Mouse (Mus musculus) limb, embryonic 10.5 days (tissue): ENCODE data around the gene Tmem215. TPM values are rescaled to one million over a fixed set of nuclear protein-coding genes. Genes with fewer than 3 reads are reported as not detected.

Experiments used
- DNase-seq: peaks from one replicate; pipeline ENCODE4 v3.0.0-alpha.2; 2017; ENCODE audit warnings: low spot score
- H3K27ac ChIP-seq: fragments of 300-500 bp; sonication (generic); 2 replicates; pipeline ENCODE4 v1.5.1; 2016; ENCODE audit warnings: mild to moderate bottlenecking
- H3K27me3 ChIP-seq: fragments of 300-500 bp; sonication (generic); 2 replicates; pipeline ENCODE4 v1.6.1; 2016; ENCODE audit warnings: low read depth, mild to moderate bottlenecking; ENCODE audit not compliant: poor library complexity, severe bottlenecking
- H3K36me3 ChIP-seq: fragments of 300-500 bp; sonication (generic); 2 replicates; pipeline ENCODE4 v1.6.1; 2016; ENCODE audit warnings: mild to moderate bottlenecking, moderate library complexity
- H3K4me1 ChIP-seq: fragments of 300-500 bp; sonication (generic); 2 replicates; pipeline ENCODE4 v1.6.1; 2016
- H3K4me3 ChIP-seq: fragments of 300-500 bp; sonication (generic); 2 replicates; pipeline ENCODE4 v1.5.1; 2016; ENCODE audit warnings: mild to moderate bottlenecking, moderate library complexity
- H3K9me3 ChIP-seq: fragments of 300-500 bp; sonication (generic); replicated peaks from 2 replicates; pipeline ENCODE4 v1.6.1; 2016; ENCODE audit warnings: mild to moderate bottlenecking
- WGBS: fragments of 180-500 bp; shearing (Covaris S2); methylation state at CpG from one replicate; pipeline ENCODE4 v1.1.7; 2016; 5-methylcytosine and 5-hydroxymethylcytosine counted together
- polyA plus RNA-seq: library from polyadenylated mRNA; unstranded; fragments of >200 nt; fragmentation: Nextera tagmentation; extraction: Ambion mirVana; gene quantifications from 2 replicates; pipeline ENCODE4 v1.2.1, GENCODE M21; 2016

Gene Tmem215
- polyA plus RNA-seq: 0.20 and 0.21 TPM in 2 replicates

DNA sequence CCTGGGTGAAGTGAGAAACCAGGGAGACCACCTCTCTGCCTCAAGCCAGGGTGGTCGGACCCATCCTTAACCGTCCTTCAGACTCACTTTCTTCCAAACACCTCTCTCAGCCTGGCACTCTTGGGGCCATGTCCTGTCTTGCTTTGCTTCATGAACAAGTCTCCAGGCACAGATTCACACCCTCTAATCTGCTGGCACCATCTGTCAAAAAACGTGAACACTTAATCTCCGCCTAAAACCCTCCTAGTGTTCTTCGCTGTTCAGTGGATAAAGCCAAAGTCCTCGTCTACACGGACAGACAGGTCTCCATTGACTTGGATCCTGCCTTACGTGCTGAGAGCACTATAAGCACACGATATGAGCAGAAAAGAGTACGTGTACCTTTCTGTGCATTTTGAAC lies at the start of gene Tmem215:
Gene Tmem215, plus strand, starts transcription at position 301 of the 400 bp plus-strand sequence.
- Histone ChIP-seq H3K36me3 (no peaks in the 10 kb centered on the region), H3K9me3 (no peaks in the 10 kb centered on the region), H3K4me1 (peaks cover 13% of the 10 kb centered on the region), H3K27me3 (peaks cover 24% of the 10 kb centered on the region), H3K27ac (peak within 1 kb of the TSS; percentile 75), H3K4me3 (peak within 1 kb of the TSS; percentile 58)
- no peak for DNase-seq
- WGBS: 85% methylated on average over 10 of the region's 10 CpGs

DNA sequence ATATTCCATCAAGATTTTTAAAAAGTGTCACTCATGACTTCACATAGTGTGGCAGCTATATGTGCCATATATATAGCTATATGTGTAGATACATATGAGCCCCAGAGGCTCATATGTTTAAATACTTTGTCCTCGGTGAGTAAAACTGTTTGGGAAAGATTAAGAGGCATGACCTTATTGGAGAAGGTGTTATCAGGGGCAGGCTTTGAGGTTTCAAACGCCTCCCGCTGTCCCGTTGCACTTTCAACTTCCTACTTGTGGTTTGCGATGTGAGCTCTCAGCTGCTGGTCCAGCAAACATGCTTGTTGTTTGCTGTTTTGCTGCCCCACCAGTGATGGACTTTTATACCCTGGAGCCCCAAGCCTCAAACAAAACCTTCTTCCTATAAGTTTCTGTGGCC lies 40.1 kb upstream of the Tmem215 start:
- 86% methylated on average over 5 of the region's 5 CpGs for WGBS
- H3K4me1 ChIP-seq: no peaks in the 10 kb centered on the region
- no peaks in the 10 kb centered on the region for H3K9me3 ChIP-seq
- H3K27me3 ChIP-seq: no peaks in the 10 kb centered on the region
- no peak overlapping the region for H3K4me3 ChIP-seq
- H3K36me3 ChIP-seq: no peaks in the 10 kb centered on the region
- no peak for DNase-seq
- no peak overlapping the region for H3K27ac ChIP-seq

DNA sequence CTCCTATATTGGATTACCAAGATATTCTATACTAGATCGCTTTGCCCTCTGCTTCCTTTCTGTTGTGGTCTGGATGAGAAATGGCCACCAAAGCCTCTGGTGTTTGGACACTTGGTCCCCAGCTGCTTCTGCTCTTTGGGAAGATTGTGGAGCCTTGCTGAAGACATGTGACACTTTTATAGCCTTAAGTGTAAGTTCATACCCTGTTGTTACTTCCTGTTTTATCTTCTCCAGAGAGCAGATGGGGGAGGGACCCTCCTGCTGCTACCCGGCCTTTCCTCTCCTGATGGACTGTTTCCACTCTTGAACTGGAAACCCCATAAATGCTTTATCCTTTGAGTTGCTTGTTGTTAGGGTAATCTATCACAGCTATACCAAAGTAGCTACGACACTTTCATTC lies 38.6 kb upstream of the Tmem215 start:
- DNase-seq: no peak
- WGBS: 51% methylated on average over 3 of the region's 3 CpGs
- Histone ChIP-seq H3K36me3 (no peaks in the 10 kb centered on the region), H3K9me3 (no peaks in the 10 kb centered on the region), H3K27me3 (no peaks in the 10 kb centered on the region), H3K4me3 (no peak overlapping the region), H3K4me1 (no peaks in the 10 kb centered on the region), H3K27ac (no peak overlapping the region)

DNA sequence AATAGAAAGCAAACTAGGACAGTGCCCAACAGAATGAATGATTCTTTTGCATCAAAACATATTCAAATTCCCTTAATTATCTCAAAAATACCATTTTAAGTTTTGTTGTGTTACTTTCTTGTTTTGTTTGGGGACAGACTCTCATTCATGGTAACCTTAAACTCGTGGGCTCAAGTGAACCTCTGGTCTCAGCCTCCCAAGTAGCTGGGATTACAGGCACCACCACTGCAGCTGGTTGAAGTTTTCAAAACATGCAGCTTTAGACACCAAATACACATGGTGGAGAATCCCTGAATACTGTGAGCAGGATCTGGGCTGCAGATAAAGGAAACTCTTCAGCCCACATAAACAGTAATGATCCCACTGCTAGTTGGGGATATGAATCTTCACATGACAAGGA lies 37.6 kb upstream of the Tmem215 start:
- WGBS: 70% methylated on average over 1 of the region's 1 CpGs
- Histone ChIP-seq H3K4me1 (no peaks in the 10 kb centered on the region), H3K27ac (no peak overlapping the region), H3K9me3 (no peaks in the 10 kb centered on the region), H3K27me3 (no peaks in the 10 kb centered on the region), H3K36me3 (no peaks in the 10 kb centered on the region), H3K4me3 (no peak overlapping the region)
- DNase-seq: no peak

DNA sequence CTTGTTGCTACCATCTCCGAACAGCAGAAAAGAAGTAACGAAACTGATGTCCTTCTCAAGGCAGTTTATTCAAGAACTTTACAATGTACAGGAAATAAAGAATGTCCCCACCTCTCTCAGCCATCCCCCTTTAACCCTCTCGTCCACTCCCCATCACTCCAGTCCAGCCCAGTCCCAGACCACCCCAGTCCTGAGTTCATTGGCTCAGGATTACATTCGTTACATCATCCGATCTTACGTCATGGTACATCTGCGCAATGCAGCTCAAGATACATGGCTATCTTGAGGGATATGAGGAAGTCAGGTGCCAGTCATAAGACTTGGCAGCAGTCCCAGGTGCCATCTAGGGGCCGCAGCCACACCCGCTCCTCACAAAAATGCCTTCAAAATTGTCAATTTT lies 28.4 kb upstream of the Tmem215 start:
- Histone ChIP-seq H3K9me3 (no peaks in the 10 kb centered on the region), H3K4me1 (no peaks in the 10 kb centered on the region), H3K27ac (no peak overlapping the region), H3K4me3 (no peak overlapping the region), H3K36me3 (no peaks in the 10 kb centered on the region), H3K27me3 (no peaks in the 10 kb centered on the region)
- no peak for DNase-seq
- 93% methylated on average over 9 of the region's 9 CpGs for WGBS

DNA sequence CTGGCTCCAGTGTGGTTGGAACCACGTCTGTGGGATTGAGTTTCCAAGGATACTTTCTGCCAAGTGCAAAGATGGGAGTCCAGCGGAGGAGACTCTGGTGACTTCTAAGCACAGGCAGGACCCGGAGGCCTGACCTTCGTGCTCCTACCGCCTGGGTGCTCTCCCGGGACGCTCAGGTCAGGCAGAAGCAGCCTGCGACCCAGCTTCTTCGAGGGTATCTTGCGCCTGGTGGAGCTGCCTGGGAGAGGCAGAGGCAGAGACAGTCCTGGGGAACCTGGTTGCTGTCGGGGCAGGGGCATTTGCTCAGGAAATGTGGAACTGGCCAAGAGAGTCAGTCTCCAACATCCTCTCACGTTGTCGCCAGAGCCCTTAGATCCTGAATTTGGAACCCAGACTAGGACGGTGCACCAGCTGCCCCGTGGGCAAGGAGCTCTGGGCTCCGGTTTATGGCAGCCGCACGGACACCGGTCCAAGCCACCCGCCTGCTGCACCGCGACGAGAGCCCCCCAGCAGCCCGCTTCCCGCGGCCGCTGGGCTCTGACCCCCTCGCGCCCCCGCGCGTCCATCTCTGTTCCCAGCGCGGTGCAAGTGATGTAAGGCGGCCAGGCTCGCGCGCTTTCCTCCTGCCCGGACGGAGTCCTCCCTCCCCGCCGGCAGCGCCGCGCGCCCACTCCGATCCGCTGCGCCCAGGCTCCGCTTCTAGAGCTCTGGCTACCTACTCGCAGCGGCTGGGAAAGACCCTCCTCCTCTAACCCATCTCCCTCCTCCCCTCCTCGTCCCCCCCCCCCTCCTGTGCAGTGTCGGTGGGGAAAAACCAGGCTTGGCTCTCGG lies 935 bp downstream of the Tmem215 start:
- H3K27ac ChIP-seq: peak overlapping the region; percentile 75
- 3% methylated on average over 55 of the region's 55 CpGs for WGBS

DNA sequence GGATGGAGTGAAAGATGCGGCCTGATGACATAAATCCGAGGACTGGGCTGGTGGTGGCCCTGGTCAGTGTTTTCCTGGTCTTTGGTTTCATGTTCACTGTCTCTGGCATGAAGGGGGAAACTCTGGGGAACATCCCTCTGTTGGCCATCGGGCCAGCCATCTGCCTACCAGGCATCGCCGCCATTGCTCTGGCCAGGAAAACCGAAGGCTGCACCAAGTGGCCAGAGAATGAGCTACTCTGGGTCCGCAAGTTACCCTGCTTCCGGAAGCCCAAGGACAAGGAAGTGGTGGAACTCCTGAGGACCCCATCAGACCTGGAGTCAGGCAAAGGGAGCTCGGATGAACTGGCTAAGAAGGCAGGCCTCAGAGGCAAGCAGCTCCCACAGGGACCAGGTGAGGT lies 1.9 kb downstream of the Tmem215 start:
- H3K4me1 ChIP-seq: peaks cover 13% of the 10 kb centered on the region
- H3K27me3 ChIP-seq: peaks cover 24% of the 10 kb centered on the region
- H3K4me3 ChIP-seq: no peak overlapping the region
- WGBS: 77% methylated on average over 9 of the region's 9 CpGs
- H3K9me3 ChIP-seq: no peaks in the 10 kb centered on the region
- no peak for DNase-seq
- H3K27ac ChIP-seq: no peak overlapping the region
- H3K36me3 ChIP-seq: no peaks in the 10 kb centered on the region

More for the DNA sequence above, 935 bp downstream of the Tmem215 start:
- peaks cover 24% of the 10 kb centered on the region for H3K27me3 ChIP-seq
- H3K4me1 ChIP-seq: peaks cover 13% of the 10 kb centered on the region
- no peaks in the 10 kb centered on the region for H3K9me3 ChIP-seq
- H3K36me3 ChIP-seq: no peaks in the 10 kb centered on the region
- peak; percentile 79 for DNase-seq
- peak overlapping the region; percentile 58 for H3K4me3 ChIP-seq

DNA sequence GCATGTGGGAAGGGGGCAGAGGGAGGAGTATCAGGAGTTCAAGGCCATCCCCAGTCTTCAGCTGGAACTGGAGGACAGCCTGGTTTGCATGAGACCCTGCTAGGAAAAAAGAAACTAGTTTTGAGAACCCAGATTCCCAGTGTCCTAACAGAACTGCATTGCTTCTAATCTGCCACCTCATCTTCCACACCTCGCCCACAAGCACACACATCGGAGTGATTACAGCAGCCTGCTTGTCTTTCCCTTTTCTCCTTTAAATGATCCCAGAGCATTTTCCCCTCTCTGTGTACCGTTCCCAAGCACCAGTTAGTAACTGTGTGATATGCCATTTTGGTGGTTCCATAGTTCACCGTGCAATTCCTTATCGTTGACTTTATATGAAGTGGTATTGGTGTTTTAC lies 6.0 kb downstream of the Tmem215 start:
- DNase-seq: no peak
- Histone ChIP-seq H3K27ac (no peak overlapping the region), H3K4me1 (peaks cover 5% of the 10 kb centered on the region), H3K36me3 (no peaks in the 10 kb centered on the region), H3K27me3 (peaks cover 12% of the 10 kb centered on the region), H3K9me3 (no peaks in the 10 kb centered on the region), H3K4me3 (no peak overlapping the region)
- WGBS: 91% methylated on average over 5 of the region's 5 CpGs

DNA sequence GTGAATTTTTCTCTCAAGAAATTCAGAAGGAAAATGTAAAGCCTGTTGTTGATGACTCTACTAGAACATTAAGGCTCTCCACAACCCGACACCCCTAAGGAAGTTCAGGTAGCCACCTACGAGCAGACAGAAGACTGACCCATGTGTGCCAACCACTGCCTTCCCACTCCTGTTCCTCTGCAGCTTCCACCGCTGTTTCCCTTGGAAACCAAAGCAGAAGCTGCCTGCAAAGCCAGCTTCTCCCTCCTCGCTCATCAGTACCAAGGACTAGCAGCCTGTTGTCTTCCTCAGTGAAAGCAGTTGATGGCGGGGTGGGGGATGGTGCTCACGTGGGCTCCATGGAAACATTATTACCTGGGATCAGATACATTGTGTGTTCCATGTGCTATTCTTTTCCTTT lies 14.6 kb downstream of the Tmem215 start:
- Histone ChIP-seq H3K36me3 (no peaks in the 10 kb centered on the region), H3K4me3 (no peak overlapping the region), H3K9me3 (no peaks in the 10 kb centered on the region), H3K27me3 (no peaks in the 10 kb centered on the region), H3K4me1 (no peaks in the 10 kb centered on the region), H3K27ac (no peak overlapping the region)
- no peak for DNase-seq
- WGBS: 80% methylated on average over 6 of the region's 6 CpGs

DNA sequence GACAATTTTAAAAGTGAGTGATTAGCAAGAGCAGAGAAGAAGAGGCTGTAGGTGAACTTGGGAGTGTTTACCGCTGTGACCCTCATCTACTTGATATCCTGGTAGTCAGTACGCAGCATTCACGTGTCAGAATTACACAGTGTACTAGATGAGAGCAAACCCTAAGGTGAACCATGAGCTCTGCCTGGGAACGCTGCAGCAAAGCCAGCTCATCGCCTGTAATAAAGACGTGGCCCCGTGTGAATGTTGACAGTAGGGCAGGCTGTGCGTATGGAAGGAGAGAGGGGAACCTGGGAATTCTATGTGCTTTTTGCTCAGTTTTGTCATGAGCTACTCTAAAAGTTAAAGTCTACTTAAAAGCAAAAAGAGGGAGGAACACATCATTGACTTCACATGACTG lies 19.8 kb downstream of the Tmem215 start:
- no peaks in the 10 kb centered on the region for H3K4me1 ChIP-seq
- H3K9me3 ChIP-seq: no peaks in the 10 kb centered on the region
- 87% methylated on average over 8 of the region's 8 CpGs for WGBS
- H3K36me3 ChIP-seq: no peaks in the 10 kb centered on the region
- H3K4me3 ChIP-seq: no peak overlapping the region
- H3K27ac ChIP-seq: no peak overlapping the region
- no peak for DNase-seq
- H3K27me3 ChIP-seq: no peaks in the 10 kb centered on the region

DNA sequence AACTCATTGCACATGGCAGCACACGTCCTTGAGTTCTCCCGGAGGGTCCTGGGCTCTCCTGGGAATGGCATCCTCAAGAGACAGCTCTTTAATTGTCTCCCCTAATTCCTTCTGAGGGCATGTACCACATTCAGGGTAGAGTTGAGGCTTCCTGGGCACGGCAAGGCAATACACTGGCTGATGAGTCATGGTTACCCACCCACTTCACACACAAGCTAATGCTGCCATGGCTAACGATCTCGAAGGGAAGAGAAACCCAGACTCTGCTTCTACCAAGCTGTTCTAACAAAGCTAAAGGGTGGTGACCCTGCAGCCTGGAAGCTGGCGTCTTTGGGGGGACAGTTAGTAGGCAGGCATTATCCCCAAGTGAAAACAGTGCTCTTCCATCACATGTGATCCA lies 24.4 kb downstream of the Tmem215 start:
- WGBS: 86% methylated on average over 6 of the region's 6 CpGs
- Histone ChIP-seq H3K9me3 (no peaks in the 10 kb centered on the region), H3K4me1 (no peaks in the 10 kb centered on the region), H3K27ac (no peak overlapping the region), H3K27me3 (no peaks in the 10 kb centered on the region), H3K4me3 (no peak overlapping the region), H3K36me3 (no peaks in the 10 kb centered on the region)
- no peak for DNase-seq

DNA sequence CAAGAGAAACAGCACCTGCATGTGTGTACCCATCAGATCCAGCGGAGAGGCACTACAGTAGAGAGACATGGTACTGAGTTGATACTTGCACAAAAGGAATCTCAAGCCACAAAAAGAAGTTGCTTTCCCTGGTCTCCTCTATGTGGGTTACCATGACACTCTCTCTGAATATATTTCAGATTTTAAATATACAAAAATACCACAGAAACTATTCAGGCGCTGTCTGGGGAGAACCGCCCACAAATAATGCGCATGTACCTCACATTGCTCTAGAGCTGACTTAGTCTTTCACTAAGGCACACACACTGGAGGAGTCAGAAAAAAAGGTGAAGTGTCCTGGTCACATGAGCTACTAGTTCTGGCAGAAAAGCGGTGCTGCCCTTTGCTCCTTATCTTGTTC lies 24.8 kb downstream of the Tmem215 start:
- no peaks in the 10 kb centered on the region for H3K36me3 ChIP-seq
- H3K4me1 ChIP-seq: no peaks in the 10 kb centered on the region
- WGBS: 98% methylated on average over 5 of the region's 5 CpGs
- DNase-seq: no peak
- no peaks in the 10 kb centered on the region for H3K9me3 ChIP-seq
- H3K4me3 ChIP-seq: no peak overlapping the region
- no peaks in the 10 kb centered on the region for H3K27me3 ChIP-seq
- no peak overlapping the region for H3K27ac ChIP-seq

DNA sequence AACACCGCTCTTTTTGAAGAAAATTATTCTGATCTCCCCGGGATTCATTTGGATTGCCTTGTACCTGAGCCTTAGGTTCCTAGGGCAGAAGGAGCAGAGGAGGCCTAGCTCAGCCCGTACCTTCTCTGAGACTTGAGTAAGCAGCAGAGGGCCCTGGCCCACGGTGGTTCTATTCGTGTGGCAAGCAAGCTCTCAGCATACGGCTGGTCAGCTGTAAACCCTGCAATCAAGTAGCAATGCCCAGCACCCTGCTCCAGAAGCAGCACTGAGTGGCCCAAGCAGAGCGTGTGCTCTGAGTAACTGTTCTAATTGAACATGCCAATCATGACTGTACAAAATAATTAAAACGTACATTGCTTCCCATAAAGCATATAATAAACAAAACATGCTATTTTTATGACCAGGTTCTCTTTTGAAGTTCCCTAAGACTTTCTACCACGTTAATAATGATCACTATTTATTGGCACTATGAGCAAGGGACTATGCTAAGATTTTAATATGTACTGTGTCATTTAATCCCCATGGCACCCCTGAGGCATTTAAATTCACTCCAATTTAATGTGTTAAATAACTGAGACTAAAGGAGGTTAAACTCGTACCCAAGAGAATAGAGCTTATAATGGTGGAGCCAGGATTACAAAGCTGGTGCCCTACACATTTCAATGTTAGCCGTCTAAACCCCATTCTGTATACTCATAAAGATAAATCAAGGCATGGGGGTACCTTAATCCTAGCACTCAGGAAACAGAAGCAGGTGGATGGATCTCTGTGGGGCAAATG lies 28.0 kb downstream of the Tmem215 start:
- 84% methylated on average over 11 of the region's 11 CpGs for WGBS
- Histone ChIP-seq H3K9me3 (no peaks in the 10 kb centered on the region), H3K27ac (no peak overlapping the region), H3K27me3 (no peaks in the 10 kb centered on the region), H3K36me3 (no peaks in the 10 kb centered on the region), H3K4me3 (no peak overlapping the region), H3K4me1 (no peaks in the 10 kb centered on the region)
- no peak for DNase-seq
